Mouse (Mus musculus): Measurements from ENCODE around the gene Khk. TPM values are rescaled to one million over a fixed set of nuclear protein-coding genes. Genes with fewer than 3 reads are reported as not detected.

Gene Khk
- total RNA-seq, 2 experiments from 2014 or later: 11.5 to 12.9 TPM

DNA sequence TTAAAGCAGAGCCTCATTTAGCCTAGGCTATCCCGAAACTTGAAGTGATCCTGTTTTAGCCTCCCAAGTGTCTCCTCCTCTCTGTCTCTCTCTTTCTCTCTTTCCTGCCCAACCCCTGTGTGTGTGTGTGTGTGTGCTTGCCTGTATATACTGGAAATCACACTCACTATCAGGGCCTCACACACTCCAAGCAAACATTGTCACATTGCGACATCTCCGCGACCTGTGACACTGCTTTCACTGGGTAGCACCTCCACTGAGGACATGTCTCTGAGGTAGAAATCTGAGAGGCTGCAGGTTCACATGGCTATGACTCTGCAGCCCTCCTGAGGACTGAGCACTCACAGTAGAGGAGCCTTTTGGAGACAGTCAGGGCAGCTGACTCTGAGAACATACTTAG is 45.0 kb downstream of the Khk start:
- no peak for DNase-seq (ENCODE audit: low spot score in 2 of 2)

DNA sequence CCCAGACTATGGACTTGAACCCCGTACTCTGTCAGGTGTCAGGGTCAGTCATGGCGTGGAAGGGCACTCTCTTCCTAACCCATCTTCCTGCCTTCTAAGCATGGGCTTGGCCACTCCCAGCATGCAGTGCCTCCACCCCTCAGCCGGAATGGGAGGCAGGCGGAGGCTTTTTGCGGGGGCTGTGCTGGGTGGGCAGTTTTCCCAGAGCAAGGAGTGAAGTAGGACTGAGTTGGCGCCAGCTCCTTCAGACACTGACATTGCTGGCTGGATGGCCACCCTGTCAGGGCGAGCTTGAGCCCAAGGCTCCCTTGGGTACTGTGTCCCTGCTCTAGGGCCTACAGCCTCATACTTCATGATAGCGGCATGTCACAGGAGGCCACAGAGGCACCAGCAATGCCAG is 47.2 kb downstream of the Khk start, which contains the start of gene Tcf23:
Gene Tcf23 (plus strand): TSS at position 247 of the 400 bp plus-strand sequence.
- DNase-seq (ENCODE audit: low spot score in 2 of 2): no peak

DNA sequence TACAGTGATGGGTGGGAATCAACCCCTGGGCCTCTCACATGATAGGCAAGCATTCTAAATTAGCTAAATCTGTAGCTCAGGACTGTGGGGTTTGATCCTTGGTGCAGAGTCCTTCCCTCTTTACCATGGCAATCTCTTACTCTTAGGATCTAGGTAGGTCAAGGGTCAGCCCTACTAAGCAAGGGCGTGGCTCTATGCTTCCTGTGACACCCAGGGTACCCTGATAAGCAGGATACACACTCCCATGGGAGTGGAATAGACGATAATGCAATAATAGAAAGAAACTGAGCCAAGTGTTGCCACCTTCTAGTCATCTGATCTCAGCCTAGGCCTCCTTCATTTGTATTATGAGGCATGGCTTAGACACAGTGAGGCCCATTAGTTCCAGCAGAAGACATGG is 48.2 kb downstream of the Khk start:
- no peak for DNase-seq (ENCODE audit: low spot score in 2 of 2)

DNA sequence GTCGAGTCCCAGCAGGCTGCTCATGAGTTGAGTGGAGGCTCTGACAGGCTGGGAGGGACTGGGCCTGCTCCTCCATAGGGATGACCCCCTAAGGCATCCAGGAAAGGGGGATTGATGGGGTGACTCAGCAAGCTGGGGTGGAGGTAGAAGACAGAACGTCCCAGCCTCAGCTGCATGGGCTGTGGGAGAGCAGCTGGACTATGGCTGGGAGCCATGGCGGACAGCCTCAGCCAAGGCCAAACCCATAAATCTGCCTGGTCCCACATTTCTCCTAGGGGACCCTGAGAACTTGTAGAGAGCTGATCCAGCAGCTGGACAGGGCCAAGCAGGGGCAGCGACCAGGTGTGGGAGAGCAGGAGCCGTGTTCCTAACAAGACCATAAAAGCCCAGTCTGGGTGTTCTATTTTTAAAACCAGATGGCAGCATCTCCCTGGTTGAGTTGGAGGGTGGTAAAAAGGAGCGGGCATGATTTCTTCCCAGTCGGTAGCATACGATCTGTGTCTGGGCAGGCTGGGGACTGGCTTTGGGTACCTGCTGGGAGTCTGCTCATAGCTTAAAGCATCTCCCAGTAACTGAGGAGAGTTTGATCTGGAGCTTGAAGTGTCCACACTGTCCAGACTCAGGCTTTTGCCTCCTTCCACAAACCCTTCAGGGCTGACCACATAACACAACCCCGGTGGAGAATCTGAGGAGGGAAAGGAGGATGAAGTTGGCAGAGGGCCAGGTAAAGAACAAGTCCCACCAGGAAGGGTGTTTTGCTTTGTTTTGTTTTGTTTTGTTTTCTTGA is 53.8 kb downstream of the Khk start:
- DNase-seq (ENCODE audit: low spot score in 2 of 2): no peak

Other genes starting within 250 kb of the Khk start
- gene Dpysl5, start 209.9 kb upstream of the Khk start, total RNA-seq (2021): 100 to 1,000 TPM; 114 to 115 TPM
- gene Mapre3, start 106.8 kb upstream of the Khk start, total RNA-seq (2021): 100 to 1,000 TPM; 205 to 211 TPM
- gene Tmem214, start 53.4 kb upstream of the Khk start, total RNA-seq (2021): 10 to 100 TPM; 62.4 to 69.4 TPM
- 10 to 100 TPM; 12.7 to 14.7 TPM for gene Agbl5, start 32.7 kb upstream of the Khk start, total RNA-seq (2021)
- gene Ost4, start 13.6 kb upstream of the Khk start, total RNA-seq (2021): 100 to 1,000 TPM; 100 to 108 TPM
- 1 to 10 TPM; 3.9 to 4.5 TPM for gene Emilin1, start 8.0 kb upstream of the Khk start, total RNA-seq (2021)
- 10 to 100 TPM; 24.6 to 26.9 TPM for gene Cgref1, start 24.2 kb downstream of the Khk start, total RNA-seq (2021)
- 100 to 1,000 TPM; 129 to 131 TPM for gene Preb, start 38.9 kb downstream of the Khk start, total RNA-seq (2021)
- gene Tcf23, start 47.2 kb downstream of the Khk start, total RNA-seq (2021): under 1 TPM in 1 of 2 experiments, not detected in 1; 0.17 TPM
- gene Atraid, start 126.9 kb downstream of the Khk start, total RNA-seq (2021): 10 to 100 TPM; 73.9 to 86.6 TPM
- gene Slc5a6, start 127.5 kb downstream of the Khk start, total RNA-seq (2021): 10 to 100 TPM; 12.4 to 13.3 TPM
- 10 to 100 TPM; 15.6 to 17.5 TPM for gene Cad, start 133.3 kb downstream of the Khk start, total RNA-seq (2021)
- gene Dnajc5g, start 184.9 kb downstream of the Khk start, total RNA-seq (2021): not detected
- 10 to 100 TPM; 56.9 to 61.1 TPM for gene Slc30a3, start 186.8 kb downstream of the Khk start, total RNA-seq (2021)
- gene Trim54, start 195.3 kb downstream of the Khk start, total RNA-seq (2021): not detected
- gene Ucn, start 217.4 kb downstream of the Khk start, total RNA-seq (2021): not detected
- 10 to 100 TPM; 41.3 to 46.9 TPM for gene Mpv17, start 232.8 kb downstream of the Khk start, total RNA-seq (2021)

All from layer of hippocampus, postnatal 14 days (tissue).